Mouse (Mus musculus): ENCODE measurements around the gene Scarf1.

DNA sequence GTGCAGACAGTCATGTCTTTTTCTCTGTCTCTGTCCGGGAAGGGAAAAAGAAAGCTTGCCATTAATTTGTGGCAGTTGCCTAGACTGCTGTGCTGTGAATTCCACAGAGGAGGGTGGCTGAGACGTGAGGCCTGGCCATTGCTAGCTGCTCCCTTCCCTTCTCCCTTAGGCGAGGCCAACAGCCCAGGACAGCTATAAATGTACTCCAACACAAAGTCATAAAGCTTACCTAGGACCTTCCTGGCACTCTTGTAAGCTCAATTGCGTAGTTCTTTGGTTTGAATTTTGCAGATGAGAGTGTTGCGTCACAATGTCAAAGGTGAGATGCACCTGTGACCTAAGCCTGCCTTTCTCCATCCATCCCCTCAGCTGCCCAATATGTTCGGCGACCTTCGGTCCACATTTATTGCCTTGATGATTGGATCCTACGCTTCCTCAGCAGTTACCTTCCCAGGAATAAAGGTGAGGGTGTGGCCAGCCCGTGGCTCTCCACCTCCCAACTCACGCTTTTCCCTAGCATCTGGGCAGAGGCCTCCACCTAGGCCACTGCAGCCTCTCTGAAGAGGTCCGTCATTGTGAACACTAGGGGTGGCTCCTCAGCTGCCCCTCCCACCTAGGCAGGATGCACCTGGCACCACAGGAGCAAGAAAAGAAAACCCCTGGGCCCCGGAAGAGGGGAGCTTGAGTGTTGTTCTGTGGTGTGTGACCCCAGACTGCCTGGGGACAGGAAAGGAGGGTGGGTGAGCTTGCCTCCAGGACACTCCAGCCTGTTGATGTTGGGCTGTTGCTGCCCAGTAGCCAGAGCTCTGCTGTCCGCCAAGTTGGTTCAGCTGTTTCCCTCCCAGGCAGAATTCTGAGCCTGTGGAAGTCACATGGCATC, 47.4 kb downstream of the Scarf1 start:
- no peak for TF ChIP-seq CTCF (IDR thresholded peaks at IDR 0.05; ENCODE audit: control insufficient read depth, insufficient read depth, low read length)
- TF ChIP-seq POLR2A (IDR thresholded peaks at IDR 0.05; ENCODE audit: borderline replicate concordance, control insufficient read depth, low read depth, low read length) = peak; percentile 43; the same call in 1 of the 2 replicates
